In the genomic region with DNA sequence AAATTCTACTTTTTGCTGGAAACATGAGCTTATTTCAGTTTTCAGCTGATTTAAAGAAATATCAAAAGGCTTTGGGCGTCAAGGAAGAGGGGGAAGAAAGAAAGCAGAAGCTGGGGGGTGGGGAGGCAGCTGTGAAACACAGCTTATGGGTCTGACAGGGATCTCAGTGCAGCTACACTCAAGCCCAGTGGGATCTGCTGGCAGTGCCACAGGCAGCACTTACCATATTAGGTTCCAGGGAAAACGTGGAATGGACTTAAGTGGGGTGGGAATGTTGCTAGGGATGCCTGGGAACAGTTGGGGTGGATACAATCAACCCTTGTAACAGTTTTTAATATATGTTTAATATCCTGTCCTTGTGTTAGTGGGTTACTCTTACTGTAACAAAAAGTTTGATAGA, we compare ENCODE assay signal across 21 mouse cellular contexts.
DNase-seq lines count a peak whose midpoint lies in the region; ATAC-seq and TF ChIP-seq lines count a peak whose summit lies in the region.
"Had no signal": no experiment of that assay in that cellular context is flagged by ENCODE, and none has a peak within 500 bp of the region (broad histone marks: within the 10 kb centered on the region; RNA-seq: fewer than 3 reads in every experiment).

No protein-coding gene starts in this region.

- 15% methylated on average over 2 of the region's 2 CpGs for WGBS in forebrain, embryonic 16.5 days
- 22% methylated on average over 2 of the region's 2 CpGs for WGBS in forebrain, embryonic 10.5 days
- 26% methylated on average over 2 of the region's 2 CpGs for WGBS in lung, postnatal 0 days
- WGBS in limb, embryonic 15.5 days: 23% methylated on average over 2 of the region's 2 CpGs

- H3K4me1 ChIP-seq in forebrain, embryonic 16.5 days (replicated peaks; ENCODE audit: control insufficient read depth, insufficient read depth, low read length): peaks cover 2% of the 10 kb centered on the region; the same call in 1 of the 2 replicates
- H3K4me1 ChIP-seq in forebrain, embryonic 10.5 days: peaks cover 4% of the 10 kb centered on the region; the same call in 1 of the 2 replicates
- H3K4me1 ChIP-seq in lung, postnatal 0 days (ENCODE audit: insufficient read depth, low read depth, low read length): no peaks in the 10 kb centered on the region
- H3K4me1 ChIP-seq in limb, embryonic 15.5 days: no peaks in the 10 kb centered on the region
- H3K4me1 ChIP-seq: liver, embryonic 12.5 days; lung, embryonic 15.5 days; stomach, embryonic 15.5 days had no signal

- H3K9me3 ChIP-seq in forebrain, embryonic 16.5 days (ENCODE audit: control insufficient read depth, low read length): no peaks in the 10 kb centered on the region
- no peaks in the 10 kb centered on the region for H3K9me3 ChIP-seq in forebrain, embryonic 10.5 days
- no peaks in the 10 kb centered on the region for H3K9me3 ChIP-seq in lung, postnatal 0 days (ENCODE audit: low read length)
- no peaks in the 10 kb centered on the region for H3K9me3 ChIP-seq in limb, embryonic 15.5 days
- H3K9me3 ChIP-seq: heart, embryonic 13.5 days; liver, embryonic 12.5 days; lung, embryonic 15.5 days; megakaryocyte, embryonic 14.5 days; stomach, embryonic 15.5 days had no signal

- no peaks in the 10 kb centered on the region for H3K27me3 ChIP-seq in forebrain, embryonic 16.5 days (replicated peaks; ENCODE audit: control insufficient read depth, insufficient read depth, low read length)
- H3K27me3 ChIP-seq in forebrain, embryonic 10.5 days (ENCODE audit: poor library complexity, severe bottlenecking): no peaks in the 10 kb centered on the region
- H3K27me3 ChIP-seq in lung, postnatal 0 days (replicated peaks; ENCODE audit: insufficient read depth, low read length): no peaks in the 10 kb centered on the region
- no peaks in the 10 kb centered on the region for H3K27me3 ChIP-seq in limb, embryonic 15.5 days
- H3K27me3 ChIP-seq: CH12.LX; heart, embryonic 13.5 days; liver, embryonic 12.5 days; lung, embryonic 15.5 days; megakaryocyte, embryonic 14.5 days; stomach, embryonic 15.5 days had no signal

- no peaks in the 10 kb centered on the region for H3K36me3 ChIP-seq in forebrain, embryonic 16.5 days (ENCODE audit: control insufficient read depth, insufficient read depth)
- H3K36me3 ChIP-seq in forebrain, embryonic 10.5 days (replicated peaks): peaks cover 9% of the 10 kb centered on the region; the same call in 1 of the 2 replicates
- H3K36me3 ChIP-seq in lung, postnatal 0 days (ENCODE audit: insufficient read depth, low read length): no peaks in the 10 kb centered on the region
- peaks cover 4% of the 10 kb centered on the region; the same call in 1 of the 2 replicates for H3K36me3 ChIP-seq in limb, embryonic 15.5 days
- H3K36me3 ChIP-seq: lung, embryonic 15.5 days had no signal

- no peak overlapping the region for H3K4me3 ChIP-seq in forebrain, embryonic 16.5 days (replicated peaks; ENCODE audit: low read length)
- no peak overlapping the region for H3K4me3 ChIP-seq in forebrain, embryonic 10.5 days
- H3K4me3 ChIP-seq in lung, postnatal 0 days (ENCODE audit: low read depth, low read length): no peak overlapping the region
- no peak overlapping the region for H3K4me3 ChIP-seq in limb, embryonic 15.5 days
- H3K4me3 ChIP-seq: erythroblast, embryonic 14.5 days; heart, embryonic 13.5 days; liver, embryonic 12.5 days; lung, embryonic 15.5 days; megakaryocyte, embryonic 14.5 days; stomach, embryonic 15.5 days had no signal

- ATAC-seq in forebrain, embryonic 16.5 days: peak; percentile 45; the same call in 1 of the 2 replicates
- ATAC-seq in lung, postnatal 0 days: no peak
- no peak for ATAC-seq in limb, embryonic 15.5 days (ENCODE audit: insufficient number of reproducible peaks, low FRiP score, low TSS enrichment, low read depth)
- ATAC-seq in megakaryocyte progenitor cell, adult 5-6 weeks (replicated peaks; ENCODE audit: poor library complexity): no peak
- ATAC-seq: liver, embryonic 12.5 days had no signal

- H3K27ac ChIP-seq in forebrain, embryonic 16.5 days (ENCODE audit: low read length): no peak overlapping the region
- H3K27ac ChIP-seq in forebrain, embryonic 10.5 days: no peak overlapping the region
- no peak overlapping the region for H3K27ac ChIP-seq in lung, postnatal 0 days (ENCODE audit: low read length)
- 0 out of 2 replicates have a peak overlapping the region, but pooled peaks have one; percentile 38 for H3K27ac ChIP-seq in limb, embryonic 15.5 days
- H3K27ac ChIP-seq: heart, embryonic 13.5 days; liver, embryonic 12.5 days; lung, embryonic 15.5 days; stomach, embryonic 15.5 days had no signal

- no peak for TF ChIP-seq EP300 in lung, postnatal 0 days (IDR thresholded peaks at IDR 0.05)

- no peak for TF ChIP-seq CTCF in lung, postnatal 0 days (IDR thresholded peaks at IDR 0.05)

- no peak overlapping the region for H3K9ac ChIP-seq in forebrain, embryonic 16.5 days (replicated peaks; ENCODE audit: low read depth, low read length)
- H3K9ac ChIP-seq in lung, postnatal 0 days (replicated peaks; ENCODE audit: low read depth): no peak overlapping the region
- no peak overlapping the region for H3K9ac ChIP-seq in limb, embryonic 15.5 days
- H3K9ac ChIP-seq: heart, embryonic 13.5 days; liver, embryonic 12.5 days; lung, embryonic 15.5 days; stomach, embryonic 15.5 days had no signal

- no peak overlapping the region for H3K4me2 ChIP-seq in forebrain, embryonic 16.5 days (ENCODE audit: low read length)
- no peak overlapping the region for H3K4me2 ChIP-seq in lung, postnatal 0 days (replicated peaks; ENCODE audit: low read depth, low read length)
- H3K4me2 ChIP-seq in limb, embryonic 15.5 days: no peak overlapping the region
- H3K4me2 ChIP-seq: heart, embryonic 13.5 days; liver, embryonic 12.5 days; lung, embryonic 15.5 days; stomach, embryonic 15.5 days had no signal

- no peak for DNase-seq in forebrain, embryonic 10.5 days (ENCODE audit: extremely low spot score, low spot score)
- DNase-seq in lung, postnatal 0 days (ENCODE audit: low spot score): peak; percentile 5
- no peak for DNase-seq in lung, postnatal 25 days (ENCODE audit: low spot score)
- DNase-seq in embryo, embryonic 10.5 days (ENCODE audit: low spot score): peak; percentile 29
- DNase-seq in right cerebral cortex, postnatal 14 days: no peak
- DNase-seq: adrenal gland, adult 8-10 months; cerebellum, adult 2 months; heart, postnatal 36 days; kidney, adult 8-10 months; kidney, postnatal 25 days; thymus, adult 2 months had no signal

Comparison
In these comparisons a context has a peak if more than half of its experiments do, and no peak if none do; other contexts are left out.
1. DNase-seq: peak in lung, postnatal 0 days (single experiment) and embryo, embryonic 10.5 days (single experiment); none in forebrain, embryonic 10.5 days (single experiment), lung, postnatal 25 days (single experiment) and right cerebral cortex, postnatal 14 days (single experiment).